Mouse (Mus musculus) large intestine, adult 2 months (tissue): ENCODE measurements around the gene Sox6. TPM values are rescaled to one million over a fixed set of nuclear protein-coding genes. Genes with fewer than 3 reads are reported as not detected.

ENCODE experiments used
- DNase-seq: peaks from one replicate; pipeline ENCODE4 v3.0.0-alpha.2; 2012; ENCODE audit warnings: low read depth, low spot score
- WGBS: fragments of 180-500 bp; shearing (Covaris S2); methylation state at CpG from one replicate; pipeline ENCODE4 v1.1.7; 2018; 5-methylcytosine and 5-hydroxymethylcytosine counted together
- polyA plus RNA-seq: library from polyadenylated mRNA; depleted of rRNA; stranded (reverse); fragments of >200 nt; gene quantifications from 2 replicates; pipeline ENCODE4 v1.2.3, GENCODE M21; 2012; rRNA removed

The Sox6 gene
- polyA plus RNA-seq, 1 experiment: 7.5 TPM

DNA sequence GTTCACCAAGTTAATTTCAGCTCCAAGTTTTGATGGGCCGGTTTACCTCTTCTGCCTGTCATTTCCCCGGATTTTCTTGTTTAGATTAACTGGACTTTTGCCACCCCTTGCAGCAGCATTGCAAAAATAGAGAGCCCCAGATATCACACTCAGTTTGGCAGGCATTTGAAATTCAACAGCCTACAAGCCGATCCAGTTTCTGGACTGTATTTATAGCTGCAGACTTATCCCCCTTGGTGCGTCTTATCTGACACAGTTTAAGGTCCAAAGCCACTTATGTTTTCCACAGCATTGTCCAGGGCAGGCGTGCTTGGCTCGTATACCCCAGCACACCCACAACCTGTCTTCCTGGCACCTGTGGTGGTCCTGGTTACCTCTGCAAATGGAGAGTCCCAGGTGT is 571.8 kb downstream of the Sox6 start:
- WGBS: 52% methylated on average over 6 of the region's 6 CpGs
- DNase-seq: no peak

- DNase-seq: no peak
- whole genome bisulfite sequencing: 78% methylated on average over 2 of the region's 2 CpGs
Observed at GRCm38 (mm10) chr7:115463367-115463766, 575.2 kb downstream of the Sox6 start.

DNA sequence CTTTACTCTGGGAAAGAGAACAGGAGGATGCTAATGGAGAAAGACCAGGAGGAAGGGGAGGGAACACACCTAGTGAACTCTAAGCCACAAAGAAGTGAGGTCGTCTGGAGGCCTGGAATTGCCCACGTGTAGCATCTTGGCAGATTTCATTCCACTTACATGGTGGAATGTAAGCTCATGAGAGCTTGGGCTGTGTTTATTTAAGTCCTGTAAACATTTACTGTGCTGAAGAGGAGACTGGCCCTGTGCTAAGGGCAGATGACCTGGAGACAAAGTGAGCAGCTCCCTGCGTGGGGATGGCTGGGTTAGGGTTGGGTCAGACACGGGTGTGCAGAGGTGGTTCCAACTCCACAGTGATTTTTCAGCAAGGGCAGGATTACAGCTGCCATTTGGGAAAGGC is 576.3 kb downstream of the Sox6 start:
- no peak for DNase-seq
- 47% methylated on average over 4 of the region's 4 CpGs for WGBS

DNA sequence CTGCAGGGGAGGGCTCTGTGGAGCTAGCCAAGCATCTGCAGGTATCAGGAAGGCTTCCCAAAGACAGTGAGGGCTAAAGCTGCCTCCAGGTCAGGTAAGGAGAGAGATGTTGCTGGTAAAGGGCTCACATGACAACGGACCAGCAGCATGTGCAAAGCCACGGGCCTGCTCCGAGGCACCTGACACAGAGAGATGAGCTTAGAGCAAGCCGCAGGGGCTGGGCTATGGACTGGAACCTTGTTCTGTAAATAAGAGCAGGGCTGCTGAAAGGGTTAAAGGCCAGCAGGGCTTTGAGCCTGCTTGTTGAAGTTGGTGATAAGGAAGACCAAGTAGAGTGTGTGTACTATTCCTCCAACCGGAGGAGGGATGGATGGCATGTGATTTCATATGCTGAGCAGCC is 583.6 kb downstream of the Sox6 start:
- no peak for DNase-seq
- WGBS: 86% methylated on average over 5 of the region's 5 CpGs

DNA sequence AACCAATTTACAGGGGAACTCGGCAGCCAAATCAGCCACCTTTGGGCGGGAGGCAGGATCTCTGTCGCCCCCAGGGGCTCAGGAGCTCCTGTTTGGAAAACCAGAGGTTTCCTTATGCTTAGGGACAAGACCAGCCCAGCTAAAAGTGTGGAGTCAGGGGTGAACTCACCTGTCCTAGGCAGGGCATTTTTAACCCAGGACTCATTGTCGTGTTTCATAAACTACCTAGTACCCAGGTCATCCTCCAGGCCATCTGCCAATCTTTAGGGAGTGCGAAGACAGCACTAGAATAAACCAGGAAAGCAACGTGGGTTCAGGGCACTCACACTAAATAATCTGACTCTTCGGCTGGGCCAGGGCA is 584.9 kb downstream of the Sox6 start:
- no peak for DNase-seq
- 83% methylated on average over 7 of the region's 7 CpGs for WGBS

DNA sequence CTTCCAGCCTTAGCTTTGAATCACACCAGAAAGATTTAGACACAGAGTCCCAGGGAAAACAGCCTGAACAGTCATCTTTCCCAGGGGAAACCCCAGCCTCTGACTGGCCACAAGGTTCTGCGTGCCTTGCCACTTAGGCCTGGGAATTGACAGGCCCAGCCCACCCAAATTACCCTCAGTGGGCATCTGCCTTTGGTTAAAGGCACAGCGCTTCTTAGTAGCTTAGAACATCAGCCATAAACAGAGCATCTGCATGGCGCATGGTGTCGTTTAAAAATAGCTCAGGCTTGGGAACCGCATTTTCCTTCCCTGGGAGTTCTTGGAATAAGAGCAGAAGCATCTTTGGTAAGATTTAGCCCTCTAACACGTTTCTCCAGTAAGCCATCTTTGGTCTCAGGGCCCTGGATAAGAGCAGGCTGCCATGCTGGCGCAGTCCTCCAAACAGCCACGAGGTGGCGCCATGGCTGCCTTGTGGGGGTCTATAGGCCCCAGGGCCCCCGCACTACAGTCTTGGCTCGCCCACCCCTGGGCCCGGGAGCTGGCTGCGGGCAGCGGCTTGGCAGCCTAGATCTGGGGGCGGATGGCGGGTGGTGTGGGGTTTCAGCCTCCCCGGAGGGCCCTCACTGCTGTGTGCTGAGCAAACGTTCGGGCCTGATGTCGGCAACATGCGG is 585.4 kb downstream of the Sox6 start:
- no peak for DNase-seq
- 55% methylated on average over 21 of the region's 21 CpGs for WGBS

DNA sequence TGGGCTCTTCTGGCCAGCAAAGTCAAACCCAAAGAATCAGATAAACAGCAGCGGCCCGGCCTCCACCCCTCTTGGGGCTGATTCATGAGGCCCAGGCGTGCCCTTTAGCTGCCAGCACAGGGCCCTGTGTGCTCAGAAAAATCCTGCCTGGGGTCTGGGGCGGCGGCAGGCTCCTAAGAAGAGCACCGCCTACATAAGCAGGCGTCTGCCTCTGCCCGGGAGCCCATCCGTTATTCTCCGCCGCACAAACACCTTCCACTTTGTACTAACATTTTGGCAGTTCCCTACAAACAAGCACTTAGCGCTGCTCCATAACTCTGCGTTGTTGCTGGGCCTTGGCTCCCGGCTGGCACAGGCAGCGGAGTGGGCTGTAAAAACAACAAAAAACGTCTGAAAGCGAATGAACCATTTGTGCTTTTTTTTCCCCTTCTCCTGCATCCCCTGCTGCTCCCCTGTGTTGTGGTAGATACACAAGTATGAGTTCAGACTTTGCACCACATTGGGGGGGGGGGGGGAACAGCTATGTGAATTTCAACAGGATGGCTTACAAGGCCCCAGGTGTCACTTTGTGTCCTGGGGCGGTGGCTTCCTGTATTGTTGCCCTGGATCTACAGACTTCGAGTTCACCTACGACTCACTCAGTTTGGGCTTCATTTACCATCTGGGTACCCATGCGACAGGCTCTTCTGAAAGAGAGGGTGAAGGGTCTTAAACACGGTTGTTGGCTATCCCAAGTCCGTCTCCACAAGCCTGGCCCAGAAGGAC is 588.0 kb downstream of the Sox6 start:
- WGBS: 74% methylated on average over 23 of the region's 23 CpGs

DNA sequence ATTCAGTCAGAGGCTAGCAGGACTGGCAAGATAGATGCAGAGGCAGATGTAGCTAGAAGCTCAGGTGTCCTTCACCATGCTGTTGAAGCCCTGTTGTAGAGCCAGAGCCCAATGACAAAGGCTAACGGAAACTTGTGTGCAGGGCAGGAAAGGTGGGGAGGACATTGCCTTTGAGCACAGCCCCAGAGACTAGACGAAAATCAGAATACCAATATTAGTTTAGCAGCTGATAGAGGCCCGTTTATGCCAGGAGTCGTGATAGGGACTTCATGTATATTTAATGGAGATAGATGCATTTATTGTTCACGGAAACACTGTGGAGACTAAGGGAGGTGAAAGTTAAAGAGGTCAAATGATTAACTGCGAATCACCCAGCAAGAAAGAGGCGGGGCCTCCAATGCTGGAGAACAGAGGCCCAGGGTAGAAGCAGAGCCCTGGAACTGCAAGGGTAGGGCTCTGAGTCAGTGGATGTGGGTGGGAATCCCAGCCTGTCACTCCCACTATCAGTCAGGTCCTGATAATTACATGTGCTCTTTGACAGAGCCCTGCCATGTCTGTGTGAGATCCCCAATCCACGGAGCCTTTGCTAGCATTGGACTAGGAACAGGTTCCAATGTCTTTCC is 590.1 kb downstream of the Sox6 start:
- WGBS: 31% methylated on average over 8 of the region's 8 CpGs
- DNase-seq: no peak

More for the DNA sequence above, 588.0 kb downstream of the Sox6 start:
- DNase-seq: no peak

- no peak for DNase-seq
- WGBS: 70% methylated on average over 3 of the region's 3 CpGs
Observed at GRCm38 (mm10) chr7:115447091-115447490, 591.5 kb downstream of the Sox6 start.

- DNase-seq: no peak
- WGBS: 47% methylated on average over 6 of the region's 6 CpGs
Observed at GRCm38 (mm10) chr7:115446481-115447016, 592.0 kb downstream of the Sox6 start.

- 82% methylated on average over 7 of the region's 7 CpGs for WGBS
- DNase-seq: no peak
Observed at GRCm38 (mm10) chr7:115426161-115426982, 612.2 kb downstream of the Sox6 start.

DNA sequence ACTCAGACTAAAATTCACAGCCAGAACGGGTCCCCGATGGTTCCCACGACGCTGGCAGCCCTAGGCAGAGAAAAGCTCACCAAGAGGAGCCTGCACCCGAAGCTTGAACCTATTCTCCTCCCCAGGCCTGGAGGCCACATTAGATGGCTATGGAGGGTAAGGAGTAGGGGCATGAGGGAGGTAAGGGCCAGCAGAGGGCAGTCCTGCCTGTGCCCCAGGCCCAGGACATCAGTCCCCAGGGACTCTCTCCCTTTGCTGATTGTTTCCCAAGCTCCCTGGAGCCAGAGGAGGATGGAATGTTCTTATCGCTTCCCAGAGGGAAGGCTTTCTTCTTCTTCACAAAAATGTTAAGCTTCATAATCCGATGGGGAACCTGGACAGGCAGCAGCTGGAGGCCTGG is 615.8 kb downstream of the Sox6 start:
- no peak for DNase-seq
- WGBS: 77% methylated on average over 7 of the region's 7 CpGs

DNA sequence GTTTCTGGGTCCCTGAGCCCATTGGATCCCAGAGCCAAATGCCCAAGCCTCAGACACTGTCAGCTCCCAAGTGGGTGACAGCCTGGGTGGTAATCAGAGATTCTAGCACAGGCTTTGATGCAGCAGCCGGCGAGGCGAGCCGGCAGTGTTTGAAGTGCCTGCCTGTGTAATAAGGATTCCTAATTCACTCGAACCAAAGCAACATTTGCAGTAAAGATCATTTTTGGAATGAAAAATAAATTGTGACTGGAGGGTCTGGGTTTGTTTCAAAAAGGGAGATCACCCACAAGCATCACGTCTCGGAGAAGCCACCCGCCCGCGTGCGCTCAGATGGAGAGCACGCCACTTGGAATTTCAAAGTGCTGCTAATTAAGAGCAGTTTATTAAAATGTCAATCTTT is 617.6 kb downstream of the Sox6 start:
- 84% methylated on average over 12 of the region's 12 CpGs for WGBS
- no peak for DNase-seq

Other genes with a start within 250 kb of the Sox6 start
- gene 1110004F10Rik, start 601 bp upstream of the Sox6 start, polyA plus RNA-seq: 31.2 and 31.5 TPM in 2 replicates
- gene Gm4353, start 45.8 kb upstream of the Sox6 start, polyA plus RNA-seq: 0.80 and 0.81 TPM in 2 replicates